Mouse (Mus musculus): ENCODE results near the gene Cinp.

Gene Cinp

GRCm38 (mm10) chr12:110889036-110890020, at the start of gene Cinp, which contains the start of gene Tecpr2:
Gene Cinp, minus strand, starts transcription at chr12:110889145.
Gene Tecpr2, plus strand, starts transcription at chr12:110889264.
- peak; percentile 99 for DNase-seq

GRCm38 (mm10) chr12:110937496-110937895, 48.6 kb upstream of the Cinp start:
- DNase-seq = no peak

GRCm38 (mm10) chr12:110935983-110936620, 47.2 kb upstream of the Cinp start:
- peak; percentile 88 for DNase-seq

GRCm38 (mm10) chr12:110932820-110933219, 43.9 kb upstream of the Cinp start:
- DNase-seq = no peak

- no peak for DNase-seq
Observed at GRCm38 (mm10) chr12:110921572-110921971, 32.6 kb upstream of the Cinp start.

- no peak for DNase-seq
Observed at GRCm38 (mm10) chr12:110920254-110920653, 31.3 kb upstream of the Cinp start.

- no peak for DNase-seq
Observed at GRCm38 (mm10) chr12:110915761-110916160, 26.8 kb upstream of the Cinp start.

GRCm38 (mm10) chr12:110909962-110910361, 21.0 kb upstream of the Cinp start:
- DNase-seq = no peak

GRCm38 (mm10) chr12:110907845-110908244, 18.9 kb upstream of the Cinp start:
- no peak for DNase-seq

- DNase-seq = no peak
Observed at GRCm38 (mm10) chr12:110903536-110903935, 14.6 kb upstream of the Cinp start.

GRCm38 (mm10) chr12:110902106-110902505, 13.2 kb upstream of the Cinp start:
- DNase-seq = no peak

- DNase-seq = no peak
Observed at GRCm38 (mm10) chr12:110891887-110892286, 2.9 kb upstream of the Cinp start.

GRCm38 (mm10) chr12:110888606-110889005, 339 bp downstream of the Cinp start:
- no peak for DNase-seq

GRCm38 (mm10) chr12:110888106-110888505, 839 bp downstream of the Cinp start:
- no peak for DNase-seq

- no peak for DNase-seq
Observed at GRCm38 (mm10) chr12:110885251-110885650, 3.7 kb downstream of the Cinp start.

GRCm38 (mm10) chr12:110882291-110882690, 6.7 kb downstream of the Cinp start:
- DNase-seq = no peak

GRCm38 (mm10) chr12:110875351-110875750, 13.6 kb downstream of the Cinp start:
- DNase-seq = no peak

GRCm38 (mm10) chr12:110871247-110871646, 17.7 kb downstream of the Cinp start:
- no peak for DNase-seq

GRCm38 (mm10) chr12:110870107-110870506, 18.8 kb downstream of the Cinp start:
- no peak for DNase-seq

GRCm38 (mm10) chr12:110865989-110866388, 23.0 kb downstream of the Cinp start:
- peak; percentile 64 for DNase-seq

GRCm38 (mm10) chr12:110865571-110865970, 23.4 kb downstream of the Cinp start:
- DNase-seq = peak; percentile 19

- no peak for DNase-seq
Observed at GRCm38 (mm10) chr12:110864008-110864407, 24.9 kb downstream of the Cinp start.

GRCm38 (mm10) chr12:110861256-110861655, 27.7 kb downstream of the Cinp start:
- DNase-seq = no peak

GRCm38 (mm10) chr12:110860293-110860692, 28.7 kb downstream of the Cinp start:
- DNase-seq = no peak

All from retina, postnatal 1 day (tissue).